Mouse (Mus musculus) G1E (cell line): Measurements from ENCODE around the gene S1pr5. TPM values are rescaled to one million over a fixed set of nuclear protein-coding genes. Genes with fewer than 3 reads are reported as not detected.

Source experiments
- ATAC-seq: 2 replicates; pipeline ENCODE4 v1.8.0; 2016; ENCODE audit warnings: mild to moderate bottlenecking; ENCODE audit not compliant: insufficient number of reproducible peaks, poor library complexity, low FRiP score, severe bottlenecking; ENCODE audit errors: extremely low read depth
- DNase-seq: peaks from one replicate; pipeline ENCODE4 v3.0.0; 2012; ENCODE audit warnings: low spot score
- H3K27me3 ChIP-seq: 2 replicates; pipeline ENCODE4 v1.6.1; 2012; ENCODE audit warnings: mild to moderate bottlenecking, low read length, inconsistent platforms; ENCODE audit not compliant: insufficient read depth
- H3K36me3 ChIP-seq: replicated peaks from 2 replicates; pipeline ENCODE3; 2012; ENCODE audit warnings: mild to moderate bottlenecking, inconsistent platforms
- H3K4me1 ChIP-seq: 2 replicates; pipeline ENCODE4 v1.6.1; 2012; ENCODE audit warnings: low read depth, low read length, inconsistent platforms, mixed read lengths; ENCODE audit not compliant: insufficient read depth
- H3K4me3 ChIP-seq: 2 replicates; pipeline ENCODE4 v1.5.1; 2012; ENCODE audit warnings: low read depth, mild to moderate bottlenecking, inconsistent platforms, low read length, moderate library complexity, mixed read lengths
- H3K9me3 ChIP-seq: replicated peaks from 2 replicates; pipeline ENCODE4 v1.6.1; 2012; ENCODE audit warnings: inconsistent platforms
- CTCF ChIP-seq: IDR thresholded peaks from 2 replicates; pipeline ENCODE4 v1.5.1; 2012; ENCODE audit warnings: low read depth, low read length, inconsistent platforms, mixed read lengths
- GATA1 ChIP-seq: IDR thresholded peaks from 2 replicates; pipeline ENCODE4 v1.6.1; 2012; ENCODE audit warnings: borderline replicate concordance, low read length, inconsistent platforms, mixed read lengths
- GATA2 ChIP-seq: IDR thresholded peaks from 2 replicates; pipeline ENCODE4 v1.6.1; 2012; ENCODE audit warnings: low read depth, low read length, inconsistent platforms, borderline replicate concordance
- POLR2AphosphoS5 ChIP-seq: IDR thresholded peaks from 2 replicates; pipeline ENCODE4 v1.6.1; 2012; ENCODE audit warnings: low read depth, low read length, inconsistent platforms; ENCODE audit not compliant: insufficient replicate concordance
- TAL1 ChIP-seq: conservative IDR thresholded peaks from 2 replicates; pipeline ENCODE4 v1.6.1; 2012; ENCODE audit warnings: low read depth, low read length, inconsistent platforms, mixed read lengths
- polyA plus RNA-seq: library from polyadenylated mRNA; stranded (reverse); fragments of >175 nt; gene quantifications from 2 replicates; pipeline ENCODE4 v1.2.3, GENCODE M21; 2012
- total RNA-seq, 2 experiments: library from RNA; stranded (forward) in 1 of 2; stranded (reverse) in 1 of 2; fragments of 200-1000 nt in 1 of 2; fragments of >200 nt in 1 of 2; fragmentation: Nextera tagmentation in 1 of 2; gene quantifications; 2 replicates each; pipeline ENCODE4 v1.2.3; 2014 to 2017

S1pr5 gene
- total and polyA plus RNA-seq, 3 experiments, result 0.11 TPM; not detected in 2

- Histone ChIP-seq H3K27me3 (no peaks in the 10 kb centered on the region), H3K36me3 (peaks cover 73% of the 10 kb centered on the region), H3K4me1 (peaks cover 63% of the 10 kb centered on the region), H3K4me3 (peak overlapping the region; percentile 45; the same call in 1 of the 2 replicates), H3K9me3 (no peaks in the 10 kb centered on the region)
- DNase-seq (no peak), ATAC-seq (no peak)
- TF ChIP-seq POLR2AphosphoS5 (no peak), GATA1 (no peak), GATA2 (no peak), CTCF (no peak), TAL1 (no peak)
These were observed 12.9 kb downstream of the S1pr5 start for GRCm38 (mm10) chr9:21235341-21235740.

- Histone ChIP-seq H3K4me3 (no peak overlapping the region), H3K27me3 (no peaks in the 10 kb centered on the region), H3K9me3 (no peaks in the 10 kb centered on the region), H3K4me1 (peaks cover 51% of the 10 kb centered on the region), H3K36me3 (peaks cover 87% of the 10 kb centered on the region)
- DNase-seq, result no peak
- TF ChIP-seq GATA2 (no peak), GATA1 (no peak), CTCF (no peak), TAL1 (no peak)
- no peak for ATAC-seq
These were observed 14.4 kb downstream of the S1pr5 start for GRCm38 (mm10) chr9:21233805-21234204.

GRCm38 (mm10) chr9:21233366-21233765 lies 14.9 kb downstream of the S1pr5 start:
- Histone ChIP-seq H3K4me1 (peaks cover 52% of the 10 kb centered on the region), H3K36me3 (peaks cover 90% of the 10 kb centered on the region), H3K27me3 (no peaks in the 10 kb centered on the region), H3K9me3 (no peaks in the 10 kb centered on the region), H3K4me3 (no peak overlapping the region)
- DNase-seq, result no peak
- no peak for TF ChIP-seq POLR2AphosphoS5
- no peak for ATAC-seq

GRCm38 (mm10) chr9:21232867-21233266 lies 15.4 kb downstream of the S1pr5 start:
- ATAC-seq, result no peak
- H3K4me1 ChIP-seq, result peaks cover 49% of the 10 kb centered on the region
- no peak for DNase-seq
- no peak for TF ChIP-seq GATA2
- TF ChIP-seq TAL1, result no peak
- TF ChIP-seq CTCF, result no peak
- TF ChIP-seq POLR2AphosphoS5, result no peak
- no peak for TF ChIP-seq GATA1
- H3K27me3 ChIP-seq, result no peaks in the 10 kb centered on the region
- no peak overlapping the region for H3K4me3 ChIP-seq
- H3K9me3 ChIP-seq, result no peaks in the 10 kb centered on the region
- peaks cover 91% of the 10 kb centered on the region for H3K36me3 ChIP-seq

- DNase-seq, result no peak
- no peak for ATAC-seq
- H3K4me1 ChIP-seq, result peaks cover 47% of the 10 kb centered on the region
- H3K27me3 ChIP-seq, result no peaks in the 10 kb centered on the region; the same call in 1 of the 2 replicates
- TF ChIP-seq GATA1 (no peak), CTCF (no peak), GATA2 (no peak), POLR2AphosphoS5 (no peak), TAL1 (no peak)
- peaks cover 90% of the 10 kb centered on the region for H3K36me3 ChIP-seq
- no peak overlapping the region for H3K4me3 ChIP-seq
- H3K9me3 ChIP-seq, result no peaks in the 10 kb centered on the region
These were observed 16.7 kb downstream of the S1pr5 start for GRCm38 (mm10) chr9:21231551-21231950.

GRCm38 (mm10) chr9:21227342-21227741 lies 20.9 kb downstream of the S1pr5 start:
- peaks cover 51% of the 10 kb centered on the region for H3K36me3 ChIP-seq
- peaks cover 3% of the 10 kb centered on the region; the same call in 1 of the 2 replicates for H3K27me3 ChIP-seq
- H3K9me3 ChIP-seq, result peaks cover 4% of the 10 kb centered on the region; the same call in 1 of the 2 replicates
- TF ChIP-seq GATA1 (no peak), GATA2 (no peak), TAL1 (no peak), CTCF (no peak), POLR2AphosphoS5 (no peak)
- peak overlapping the region; percentile 51; the same call in 1 of the 2 replicates for H3K4me3 ChIP-seq
- ATAC-seq (no peak), DNase-seq (no peak)
- H3K4me1 ChIP-seq, result peaks cover 42% of the 10 kb centered on the region

- H3K4me3 ChIP-seq, result peak overlapping the region; percentile 65
- TF ChIP-seq TAL1, result no peak
- DNase-seq (no peak), ATAC-seq (no peak)
- peaks cover 3% of the 10 kb centered on the region; the same call in 1 of the 2 replicates for H3K27me3 ChIP-seq
- H3K9me3 ChIP-seq, result peaks cover 4% of the 10 kb centered on the region; the same call in 1 of the 2 replicates
- peaks cover 31% of the 10 kb centered on the region for H3K36me3 ChIP-seq
- H3K4me1 ChIP-seq, result peaks cover 46% of the 10 kb centered on the region
These were observed 22.9 kb downstream of the S1pr5 start for GRCm38 (mm10) chr9:21225415-21225758.
